Mouse (Mus musculus) skeletal muscle tissue, adult 2 months (tissue): ENCODE data around the gene Atp8b5.

ENCODE experiments used
- DNase-seq: peaks from one replicate; pipeline ENCODE4 v3.0.0-alpha.2; 2012; ENCODE audit warnings: low read depth, low spot score

Atp8b5 gene

DNA sequence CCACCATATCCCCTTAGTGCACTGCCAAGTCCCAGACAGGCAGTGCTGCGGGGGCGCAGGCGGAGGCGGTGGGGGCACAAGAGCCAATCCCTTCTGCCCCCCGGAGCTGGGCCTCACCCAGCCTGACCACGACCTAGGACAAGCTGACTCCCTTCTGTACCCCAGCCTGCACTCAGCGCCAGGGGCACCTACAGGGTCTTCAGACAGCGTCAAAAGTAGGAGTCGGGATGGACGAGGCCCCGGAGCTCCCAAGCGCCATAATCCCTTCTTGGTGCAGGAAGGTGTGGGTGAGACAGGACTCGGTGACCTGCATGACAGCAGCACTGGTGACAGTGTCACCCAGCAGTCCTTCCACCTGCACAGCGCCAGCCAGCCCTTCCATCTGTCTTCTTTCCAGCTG, 147.8 kb downstream of the Atp8b5 start:
- DNase-seq, result no peak

DNA sequence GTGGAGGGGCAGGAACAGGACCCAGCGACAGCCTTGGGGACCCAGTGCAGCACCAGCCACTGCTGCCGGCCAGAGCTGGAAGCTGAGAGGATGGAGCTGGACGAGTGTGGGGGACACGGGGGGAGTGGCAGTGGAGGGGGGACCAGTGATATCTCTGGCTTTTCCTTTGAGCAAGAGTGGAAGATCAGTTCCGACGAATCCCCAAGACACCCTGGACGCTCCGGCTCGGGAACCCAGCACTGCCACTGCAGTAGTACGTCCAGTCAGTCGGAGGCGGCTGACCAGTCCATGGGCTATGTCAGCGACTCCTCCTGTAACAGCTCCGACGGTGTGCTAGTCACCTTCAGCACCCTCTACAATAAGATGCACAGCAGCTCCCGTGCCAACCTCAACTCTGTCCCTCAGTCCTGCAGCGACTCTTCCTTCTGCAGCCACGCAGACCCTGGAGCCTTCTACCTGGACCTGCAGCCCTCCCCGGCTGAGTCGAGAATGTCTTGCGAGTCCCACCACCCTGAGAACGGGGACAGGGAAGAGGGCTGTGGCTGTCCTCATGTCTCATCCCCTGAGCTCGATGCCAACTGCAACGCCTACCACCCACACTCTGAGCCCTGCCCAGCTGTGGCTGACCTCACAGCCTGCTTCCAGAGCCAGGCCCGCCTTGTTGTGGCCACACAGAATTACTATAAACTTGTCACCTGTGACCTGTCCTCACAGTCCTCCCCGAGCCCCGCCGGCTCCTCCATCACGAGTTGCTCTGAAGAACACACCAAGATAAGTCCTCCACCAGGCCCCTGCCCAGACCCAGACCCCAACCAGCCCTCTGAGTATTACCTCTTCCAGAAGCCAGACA, 148.5 kb downstream of the Atp8b5 start:
- DNase-seq, result no peak

DNA sequence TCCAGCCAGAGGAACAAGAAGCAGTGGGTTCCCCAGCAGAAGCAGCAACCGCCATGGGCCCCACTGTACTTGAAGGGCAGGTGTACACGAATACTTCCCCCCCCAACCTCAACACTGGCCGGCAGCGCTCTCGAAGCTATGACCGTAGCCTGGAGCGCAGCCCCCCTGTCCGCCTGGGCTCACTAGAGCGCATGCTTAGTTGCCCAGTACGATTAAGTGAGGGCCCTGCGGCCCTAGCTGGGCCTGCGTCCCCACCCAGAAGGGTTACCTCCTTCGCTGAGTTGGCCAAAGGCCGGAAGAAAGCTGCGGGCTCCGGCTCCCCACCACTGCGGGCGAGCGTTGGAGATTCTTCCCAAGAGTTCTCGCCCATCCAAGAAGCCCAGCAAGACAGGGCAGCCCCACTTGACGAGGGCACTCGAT, 149.1 kb downstream of the Atp8b5 start:
- no peak for DNase-seq

DNA sequence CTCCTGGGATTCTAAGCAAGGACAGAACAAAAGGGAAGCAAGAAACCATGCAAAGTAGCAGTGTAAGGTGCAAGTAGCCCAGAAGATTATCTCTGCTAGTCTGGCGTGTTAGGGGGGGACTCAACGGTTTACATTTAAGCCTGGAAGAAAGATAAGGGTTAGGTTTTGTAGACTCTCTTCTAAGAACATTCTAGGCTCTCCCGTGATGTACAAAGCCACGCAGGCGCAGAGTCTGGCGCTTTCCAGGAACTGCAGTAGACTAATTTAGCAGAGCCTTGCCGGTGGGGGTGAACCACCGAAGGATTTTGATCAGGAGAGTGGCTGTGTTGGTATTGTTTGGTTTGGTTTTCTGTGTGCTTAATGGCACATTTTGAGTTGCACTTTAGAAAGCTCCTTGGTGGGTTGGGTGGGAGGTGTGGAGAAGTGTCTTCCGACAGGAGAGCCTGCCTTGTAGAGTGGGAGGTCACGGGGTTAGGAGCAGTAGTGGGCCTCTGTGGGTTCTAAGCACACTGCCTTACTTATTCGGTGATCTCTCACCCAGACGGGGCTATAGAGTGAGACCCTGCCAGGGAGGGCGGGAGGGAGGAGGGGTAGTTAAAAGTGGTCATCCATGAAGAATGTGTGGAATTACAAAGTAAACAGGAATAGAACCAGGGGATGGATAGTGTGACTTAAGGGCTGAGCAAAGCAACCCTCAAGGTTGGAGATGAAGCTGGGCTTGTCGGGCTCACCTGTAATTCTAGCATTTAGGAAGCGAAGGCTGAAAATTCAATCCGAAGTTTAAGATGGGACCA, 150.5 kb downstream of the Atp8b5 start:
- no peak for DNase-seq

DNA sequence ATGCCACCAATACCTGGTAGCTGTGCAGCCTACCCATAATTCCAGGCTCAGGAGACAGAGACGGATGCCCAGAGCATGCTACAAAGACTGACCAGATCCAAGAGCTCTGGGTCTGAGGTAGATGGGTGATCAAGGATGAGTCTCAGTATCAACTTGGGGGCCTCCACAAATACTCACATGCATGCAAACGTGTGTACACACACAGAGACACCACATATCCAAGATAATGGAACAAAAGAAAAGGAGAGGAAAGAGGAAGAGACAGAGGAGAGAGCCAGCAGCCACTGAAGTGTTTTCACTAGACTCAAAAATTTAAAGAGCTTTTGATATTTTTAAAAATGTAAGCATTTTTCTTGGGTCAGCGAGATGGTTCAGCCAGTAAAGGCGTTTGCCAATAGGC, 151.5 kb downstream of the Atp8b5 start:
- no peak for DNase-seq

DNA sequence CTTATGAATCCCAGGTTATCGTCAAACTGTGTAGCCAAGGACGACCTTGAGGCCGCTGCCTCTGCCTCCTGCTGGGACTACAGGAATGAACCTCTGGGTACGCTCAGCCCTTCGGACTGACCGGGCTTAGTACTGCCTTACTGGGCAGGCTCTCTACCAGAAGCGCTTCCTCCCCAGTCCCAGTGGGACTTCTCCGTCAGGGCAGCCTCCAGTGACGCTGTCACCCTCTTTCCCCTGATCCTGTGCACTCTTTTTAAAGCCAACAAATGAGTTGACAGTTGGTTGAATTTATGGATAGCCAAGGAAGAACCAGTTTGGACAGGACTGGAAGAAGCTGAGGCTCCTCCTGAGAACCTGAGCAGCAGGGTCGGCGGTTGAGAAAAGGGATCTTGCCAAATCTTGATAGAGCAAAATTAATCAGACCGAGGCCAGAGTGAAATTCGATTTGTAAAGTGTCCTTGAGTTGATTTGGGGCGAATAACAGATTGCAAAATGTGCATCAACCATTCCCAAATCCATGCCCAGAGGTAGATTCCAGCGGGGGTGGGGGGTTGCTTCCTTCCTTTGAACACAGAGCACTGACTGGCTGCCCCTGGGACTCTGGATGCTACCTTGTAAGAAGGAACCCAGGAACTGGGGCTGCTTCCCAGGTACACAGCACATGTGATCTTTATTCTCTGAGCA, 152.2 kb downstream of the Atp8b5 start:
- peak; percentile 48 for DNase-seq

DNA sequence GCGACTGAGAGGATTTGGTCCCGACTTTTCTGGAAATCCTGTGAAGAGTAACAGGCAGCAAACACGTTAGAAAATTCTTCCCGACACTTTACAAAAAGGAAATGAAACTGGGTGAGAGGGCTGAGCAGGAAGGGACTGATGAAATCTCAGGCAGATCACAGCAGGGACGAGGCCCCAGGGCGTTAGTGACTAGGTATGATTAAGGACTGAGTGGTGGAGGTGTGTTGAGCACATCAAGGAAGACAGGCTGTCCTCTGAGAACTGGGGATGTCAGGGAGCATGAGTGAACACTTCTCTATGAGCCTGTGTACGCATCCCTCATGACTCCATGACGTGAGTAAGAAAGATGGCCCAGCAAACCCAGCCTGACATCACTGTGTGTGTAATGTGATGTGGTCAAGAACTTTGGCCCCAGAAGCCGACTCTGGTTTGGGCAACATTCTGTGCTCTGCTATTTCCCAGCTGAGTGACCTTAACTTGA, 152.9 kb downstream of the Atp8b5 start:
- peak; percentile 48 for DNase-seq

DNA sequence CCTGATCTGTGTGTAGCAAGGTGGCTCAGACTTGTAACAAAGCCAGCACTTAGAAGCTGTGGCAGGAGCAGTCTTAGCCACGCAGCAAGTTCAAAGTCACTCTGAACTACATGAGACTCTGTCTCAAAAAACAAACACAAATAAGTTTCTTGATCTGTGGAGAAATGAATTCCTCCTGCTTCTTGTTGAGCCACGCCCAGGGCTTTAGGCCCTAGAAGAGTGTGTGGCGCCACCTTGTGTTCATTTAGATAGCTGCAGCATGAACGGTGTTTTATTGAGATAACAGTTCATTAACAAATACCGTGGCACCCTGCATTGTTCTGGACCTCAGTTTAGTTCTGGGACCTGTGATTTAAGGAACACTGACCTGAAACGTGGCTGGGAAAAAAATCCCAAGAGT, 153.3 kb downstream of the Atp8b5 start:
- peak; percentile 80 for DNase-seq

DNA sequence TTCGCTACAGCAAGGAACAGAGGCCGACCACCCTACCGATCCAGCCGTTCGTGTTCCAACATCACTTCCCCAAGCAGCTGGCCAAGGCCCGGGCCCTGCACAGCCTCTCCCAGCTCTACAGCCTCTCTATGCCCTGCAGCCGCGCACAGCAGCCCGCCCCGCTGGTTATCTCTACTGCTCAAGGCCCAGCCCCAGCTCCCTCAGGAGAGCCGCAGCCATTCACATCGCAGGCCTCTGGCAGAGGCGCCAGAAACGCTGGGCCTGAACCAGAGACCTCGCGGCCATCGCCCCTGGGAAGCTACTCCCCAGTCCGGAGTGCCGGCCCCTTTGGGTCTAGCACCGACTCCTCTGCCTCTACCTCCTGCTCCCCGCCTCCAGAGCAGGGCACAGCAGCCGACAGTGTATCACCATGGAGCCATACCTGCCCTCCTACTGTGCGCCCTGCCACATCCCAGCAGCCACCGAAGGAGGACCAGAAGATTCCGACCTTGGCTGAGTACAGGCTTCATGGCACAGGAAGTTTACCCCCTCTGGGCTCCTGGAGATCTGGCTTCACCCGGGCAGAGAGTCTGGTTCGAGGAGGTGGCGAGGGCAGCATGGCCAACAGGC, 154.8 kb downstream of the Atp8b5 start:
- DNase-seq, result no peak
